Mouse (Mus musculus): ENCODE measurements around the gene Babam1.

Gene Babam1

DNA sequence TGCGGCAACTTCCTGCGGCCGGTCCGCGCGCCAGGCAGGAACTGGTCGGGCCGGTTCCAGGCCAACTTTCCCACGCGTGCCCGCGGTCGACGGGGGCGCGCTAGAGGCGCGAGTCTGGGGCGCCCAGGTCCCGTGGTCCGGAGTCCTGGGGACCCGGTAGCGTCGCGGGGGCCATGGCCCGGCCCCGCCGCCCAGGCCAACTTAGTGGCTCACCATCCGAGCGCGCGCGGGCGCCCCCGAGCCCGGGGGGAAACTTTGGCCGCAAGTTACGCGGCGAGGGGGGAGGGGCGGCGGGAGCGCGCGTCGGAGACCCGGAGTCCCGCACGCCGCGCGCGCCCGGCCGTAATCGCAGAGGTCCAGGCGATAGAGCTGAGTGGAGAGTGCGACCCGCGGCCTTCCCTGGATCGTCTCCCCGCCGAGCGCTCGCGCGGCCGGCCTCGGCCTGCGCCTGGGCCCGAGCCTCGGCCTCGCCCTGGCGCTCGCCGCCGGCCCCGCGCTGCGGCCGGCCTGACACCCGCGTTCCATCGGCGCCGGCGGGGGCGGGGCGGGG lies 15.2 kb upstream of the Babam1 start, which contains the start of gene Nr2f6:
TSS of gene Nr2f6 (minus strand) at position 540 of the 550 bp plus-strand sequence.
- peak; percentile 36 for DNase-seq (ENCODE audit: low read depth, low spot score)

GRCm38 (mm10) chr8:71381971-71382961 lies 14.4 kb upstream of the Babam1 start:
- peak; percentile 80 for DNase-seq (ENCODE audit: low read depth, low spot score)

- no peak for DNase-seq (ENCODE audit: low read depth, low spot score)
These were observed 13.3 kb upstream of the Babam1 start for GRCm38 (mm10) chr8:71383396-71383795.

- no peak for DNase-seq (ENCODE audit: low read depth, low spot score)
These were observed 12.8 kb upstream of the Babam1 start for GRCm38 (mm10) chr8:71383860-71384259.

- no peak for DNase-seq (ENCODE audit: low read depth, low spot score)
These were observed 11.3 kb upstream of the Babam1 start for GRCm38 (mm10) chr8:71385212-71385835.

- no peak for DNase-seq (ENCODE audit: low read depth, low spot score)
These were observed 8.4 kb upstream of the Babam1 start for GRCm38 (mm10) chr8:71388267-71388666.

DNA sequence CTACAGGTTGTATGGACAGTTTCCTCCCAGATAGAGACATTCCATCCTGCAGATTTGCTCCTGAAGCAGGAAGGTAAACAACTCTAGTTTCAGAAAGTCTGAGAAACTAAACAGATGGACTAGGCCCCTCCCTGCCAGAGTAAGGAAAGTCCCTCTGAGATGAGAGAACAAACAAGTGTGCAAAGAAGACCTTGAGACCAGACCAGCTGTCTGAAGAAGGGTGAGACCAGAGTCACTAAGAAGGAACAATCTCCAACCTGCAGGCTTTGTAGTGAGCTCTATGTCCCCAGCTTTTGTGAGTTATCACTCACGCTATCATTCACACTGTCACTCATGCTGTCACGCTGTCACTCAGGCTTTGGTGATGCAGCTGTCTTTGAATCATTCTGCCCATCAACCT lies 5.0 kb upstream of the Babam1 start:
- DNase-seq (ENCODE audit: low read depth, low spot score) = no peak

DNA sequence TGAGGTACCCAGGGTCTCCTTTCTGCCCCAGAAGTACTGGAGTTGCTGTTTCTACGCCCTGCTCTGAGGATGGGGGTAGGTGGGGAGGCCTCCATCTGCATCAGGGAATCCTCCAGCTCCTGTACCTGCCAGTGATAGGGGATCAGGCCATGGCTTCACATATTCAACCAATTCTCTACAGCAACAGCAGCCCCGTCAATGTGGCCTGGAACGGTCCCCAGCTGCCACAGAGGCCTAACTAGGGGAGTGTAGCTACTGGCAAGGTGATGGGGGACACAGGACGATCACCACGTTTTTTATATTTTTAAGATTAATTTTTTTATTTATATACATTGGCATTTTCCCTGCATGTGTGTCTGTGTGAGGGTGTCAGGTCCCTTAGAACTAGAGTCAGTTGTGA lies 4.3 kb upstream of the Babam1 start:
- no peak for DNase-seq (ENCODE audit: low read depth, low spot score)

- no peak for DNase-seq (ENCODE audit: low read depth, low spot score)
These were observed 3.8 kb upstream of the Babam1 start for GRCm38 (mm10) chr8:71392871-71393270.

DNA sequence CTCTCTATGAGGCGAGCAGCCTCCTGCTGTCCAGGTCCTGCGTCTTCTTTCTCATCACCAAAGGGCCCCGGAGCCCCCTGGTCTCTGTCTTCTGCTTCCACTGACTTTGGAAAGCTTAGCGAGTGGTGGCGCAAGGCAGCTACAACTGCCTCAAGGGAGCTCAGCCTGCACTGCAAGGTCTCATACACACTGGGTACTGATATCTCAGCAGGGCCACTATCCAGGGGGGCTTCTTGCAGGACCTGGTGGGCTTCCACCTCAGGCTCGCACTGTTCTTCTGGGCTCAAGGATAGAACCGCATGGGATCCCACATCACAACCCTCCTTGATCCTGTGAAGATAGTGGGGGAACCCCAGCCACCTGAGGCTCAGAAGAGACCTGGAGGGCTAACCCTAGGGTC lies 2.2 kb upstream of the Babam1 start:
- no peak for DNase-seq (ENCODE audit: low read depth, low spot score)

GRCm38 (mm10) chr8:71395071-71395470 lies 1.6 kb upstream of the Babam1 start:
- no peak for DNase-seq (ENCODE audit: low read depth, low spot score)

DNA sequence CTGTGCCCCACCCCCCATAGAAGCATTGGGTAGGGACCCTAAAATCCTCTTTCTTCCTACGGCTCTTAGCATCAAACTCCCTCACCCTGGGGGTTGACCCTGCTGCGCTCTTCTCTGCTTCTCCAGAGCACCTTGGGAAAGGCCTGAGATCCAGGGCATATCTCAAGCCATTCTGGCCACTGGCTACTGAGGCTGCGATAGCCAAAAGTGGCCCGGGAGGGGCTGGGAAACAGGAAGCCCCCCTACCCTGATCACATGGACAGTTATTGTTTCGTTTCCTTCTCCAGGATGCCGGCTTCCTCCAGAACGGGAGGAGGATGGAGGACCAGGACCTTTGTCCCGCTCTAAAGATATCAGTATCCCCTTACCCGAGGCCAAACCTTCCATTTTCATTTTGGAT lies 1.0 kb upstream of the Babam1 start, which contains the start of gene Ushbp1:
TSS of gene Ushbp1 (minus strand) at position 174 of the 400 bp plus-strand sequence.
- DNase-seq (ENCODE audit: low read depth, low spot score) = no peak

GRCm38 (mm10) chr8:71397701-71398100 lies 1.0 kb downstream of the Babam1 start:
- no peak for DNase-seq (ENCODE audit: low read depth, low spot score)

GRCm38 (mm10) chr8:71400826-71401225 lies 4.2 kb downstream of the Babam1 start:
- DNase-seq (ENCODE audit: low read depth, low spot score) = no peak

- no peak for DNase-seq (ENCODE audit: low read depth, low spot score)
These were observed 4.8 kb downstream of the Babam1 start for GRCm38 (mm10) chr8:71401454-71401853.

GRCm38 (mm10) chr8:71402446-71402964 lies 5.8 kb downstream of the Babam1 start:
- DNase-seq (ENCODE audit: low read depth, low spot score) = no peak

DNA sequence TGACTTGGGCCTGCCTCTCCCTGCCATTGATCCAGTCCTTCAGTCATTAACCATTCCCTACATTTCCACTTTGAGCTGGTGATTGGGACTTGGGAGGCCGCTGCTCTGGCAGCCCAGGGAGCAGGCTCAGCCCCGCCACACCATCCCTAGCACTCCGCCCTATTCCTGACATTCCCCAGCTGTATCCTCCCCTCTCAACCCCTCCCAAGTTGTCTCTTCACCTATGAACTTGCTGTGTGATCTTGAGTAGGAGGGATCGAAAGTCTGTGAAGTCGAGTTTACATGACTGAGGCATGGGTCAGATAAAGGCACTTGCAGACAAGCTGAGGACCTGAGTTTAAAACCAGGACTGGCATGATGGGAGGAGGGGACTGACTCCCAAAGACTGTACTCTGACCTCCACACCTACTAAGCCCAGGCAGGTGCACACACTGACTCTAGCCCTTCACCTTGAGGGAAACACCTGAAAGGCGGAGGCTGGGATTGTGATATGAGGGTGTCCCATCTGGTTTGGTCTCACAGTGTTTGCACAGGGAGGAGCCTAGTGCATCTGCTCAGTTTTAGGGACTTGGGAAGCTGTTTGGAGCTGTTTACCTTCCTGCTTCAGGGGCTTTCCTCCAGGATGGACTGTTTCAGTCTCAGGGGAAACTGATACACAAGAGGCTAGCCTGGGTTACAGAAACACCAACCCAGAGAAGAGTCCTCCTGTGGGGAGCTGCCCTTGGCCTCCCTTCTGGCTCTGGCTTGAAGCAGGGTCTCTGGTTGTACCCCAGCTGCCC lies 6.6 kb downstream of the Babam1 start:
- no peak for DNase-seq (ENCODE audit: low read depth, low spot score)

DNA sequence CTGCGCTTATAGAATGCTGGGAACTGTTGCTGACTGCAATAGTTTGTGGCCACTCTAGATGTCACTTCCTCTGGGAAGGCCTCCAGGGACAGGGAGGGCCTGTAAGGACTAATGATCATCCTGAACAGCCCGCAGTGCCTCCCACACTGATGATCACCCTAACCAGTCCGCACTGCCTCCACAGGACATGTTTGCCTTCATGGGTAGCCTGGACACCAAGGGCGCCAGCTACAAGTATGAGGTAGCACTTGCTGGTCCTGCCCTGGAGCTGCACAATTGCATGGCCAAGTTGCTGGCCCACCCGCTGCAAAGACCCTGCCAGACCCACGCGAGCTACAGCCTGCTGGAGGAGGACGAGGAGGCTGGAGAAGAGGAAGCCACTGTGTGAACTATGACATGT lies 7.3 kb downstream of the Babam1 start:
- no peak for DNase-seq (ENCODE audit: low read depth, low spot score)

GRCm38 (mm10) chr8:71404951-71405351 lies 8.3 kb downstream of the Babam1 start:
- peak; percentile 75 for DNase-seq (ENCODE audit: low read depth, low spot score)

DNA sequence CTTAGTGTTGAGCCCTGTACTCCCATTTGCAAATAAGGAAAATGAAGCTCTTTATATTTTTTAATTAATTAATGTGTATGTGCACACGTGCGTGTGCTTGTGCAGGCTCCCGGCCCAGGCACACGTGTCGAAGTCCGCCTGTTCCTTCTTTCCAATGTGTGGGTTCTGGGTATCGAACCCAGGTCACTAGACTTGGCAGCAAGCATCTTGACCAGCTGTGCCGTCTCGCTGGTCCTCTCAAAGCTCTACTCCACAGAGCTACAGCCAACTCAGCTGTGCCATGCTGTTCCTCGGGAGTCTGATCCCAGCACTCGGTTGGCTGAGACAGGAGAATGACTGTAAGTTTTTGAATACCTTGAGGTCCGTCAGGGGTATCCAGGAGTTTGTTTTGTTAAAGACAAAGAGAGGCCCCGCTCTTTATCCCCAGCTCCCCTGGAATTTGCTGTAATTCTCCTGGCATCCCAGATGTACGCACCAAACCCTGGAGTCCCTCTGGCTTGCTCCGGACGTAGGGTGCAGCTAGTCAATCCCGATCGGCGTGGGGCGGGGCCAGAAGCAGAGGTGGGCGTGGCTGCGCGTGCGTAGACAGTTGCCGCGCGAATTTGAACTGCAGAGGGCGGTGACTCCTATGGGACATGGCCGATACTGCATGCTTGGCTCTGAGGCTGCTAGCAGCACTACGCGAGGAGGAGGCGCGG lies 8.9 kb downstream of the Babam1 start, which contains the start of gene Ankle1:
TSS of gene Ankle1 (plus strand) at position 610 of the 698 bp plus-strand sequence.
- DNase-seq (ENCODE audit: low read depth, low spot score) = peak; percentile 93

All from brain, adult 2 months (tissue).